Mouse (Mus musculus) monocyte, adult 5-6 weeks (primary cell): Measurements from ENCODE around the gene Olfr801. TPM values are rescaled to one million over a fixed set of nuclear protein-coding genes. Genes with fewer than 3 reads are reported as not detected.

Experiments used
- ATAC-seq: fragments of 153-309, 156-312 bp; replicated peaks from 2 replicates; pipeline ENCODE4 v1.8.0; 2017; ENCODE audit warnings: mild to moderate bottlenecking; ENCODE audit not compliant: low TSS enrichment, insufficient number of reproducible peaks, severe bottlenecking, poor library complexity, low FRiP score
- total RNA-seq: library from RNA; stranded (forward); fragments of 200-1000, 200-491, 200-594 nt; gene quantifications from 3 replicates; pipeline ENCODE4 v1.2.3, GENCODE M21; 2017

Gene Olfr801
- not detected in 3 replicates for total RNA-seq

- ATAC-seq, result no peak
These were observed at the start of gene Olfr801 for GRCm38 (mm10) chr10:129673765-129674164. Olfr801 (minus strand) TSS chr10:129673865.

GRCm38 (mm10) chr10:129702910-129703309, 29.2 kb upstream of the Olfr801 start, which contains the start of gene Olfr804:
Olfr804 (plus strand) TSS chr10:129703210.
- no peak for ATAC-seq

GRCm38 (mm10) chr10:129694186-129694585, 20.5 kb upstream of the Olfr801 start, which contains the start of gene Olfr803:
Olfr803 (minus strand) TSS chr10:129694286.
- ATAC-seq, result no peak

- ATAC-seq, result no peak
These were observed 14.4 kb upstream of the Olfr801 start, which contains the start of gene Olfr802 for GRCm38 (mm10) chr10:129688069-129688468. Olfr802 (minus strand) TSS chr10:129688169.

GRCm38 (mm10) chr10:129657394-129657793, 16.3 kb downstream of the Olfr801 start, which contains the start of gene Olfr800:
Olfr800 (plus strand) TSS chr10:129657694.
- no peak for ATAC-seq

- ATAC-seq, result no peak
These were observed 21.9 kb downstream of the Olfr801 start for GRCm38 (mm10) chr10:129651763-129652162.

- no peak for ATAC-seq
These were observed 36.5 kb downstream of the Olfr801 start, which contains the start of gene Olfr799 for GRCm38 (mm10) chr10:129637184-129637583. Olfr799 (plus strand) TSS chr10:129637484.

- ATAC-seq, result no peak
These were observed 45.8 kb downstream of the Olfr801 start, which contains the start of gene Olfr798 for GRCm38 (mm10) chr10:129627834-129628233. Olfr798 (minus strand) TSS chr10:129627934.

- ATAC-seq, result no peak
These were observed 50.4 kb downstream of the Olfr801 start for GRCm38 (mm10) chr10:129623251-129623650.

- ATAC-seq, result no peak
These were observed 51.9 kb downstream of the Olfr801 start for GRCm38 (mm10) chr10:129621724-129622123.

Other genes starting within 250 kb of the Olfr801 start
- gene Olfr786, start 246.6 kb downstream of the Olfr801 start, total RNA-seq, result not detected in 3 replicates
- gene Olfr787, start 212.0 kb downstream of the Olfr801 start, total RNA-seq, result not detected in 3 replicates
- gene Olfr788, start 202.9 kb downstream of the Olfr801 start, total RNA-seq, result not detected in 3 replicates
- gene Olfr789, start 189.1 kb downstream of the Olfr801 start, total RNA-seq, result not detected in 3 replicates
- gene Olfr790, start 175.4 kb downstream of the Olfr801 start, total RNA-seq, result not detected in 3 replicates
- gene Olfr791, start 152.1 kb downstream of the Olfr801 start, total RNA-seq, result not detected in 3 replicates
- not detected in 3 replicates for gene Olfr792, start 134.7 kb downstream of the Olfr801 start, total RNA-seq
- gene Olfr794, start 106.2 kb downstream of the Olfr801 start, total RNA-seq, result 0.10 TPM in 1 of 3 replicates, not detected in the others
- not detected in 3 replicates for gene Olfr796, start 61.3 kb downstream of the Olfr801 start, total RNA-seq
- not detected in 3 replicates for gene Olfr798, start 45.9 kb downstream of the Olfr801 start, total RNA-seq
- gene Olfr799, start 36.4 kb downstream of the Olfr801 start, total RNA-seq, result 0.43 TPM in 1 of 3 replicates, not detected in the others
- gene Olfr800, start 16.2 kb downstream of the Olfr801 start, total RNA-seq, result not detected in 3 replicates
- gene Olfr802, start 14.3 kb upstream of the Olfr801 start, total RNA-seq, result not detected in 3 replicates
- gene Olfr803, start 20.4 kb upstream of the Olfr801 start, total RNA-seq, result not detected in 3 replicates
- not detected in 3 replicates for gene Olfr804, start 29.3 kb upstream of the Olfr801 start, total RNA-seq
- gene Olfr805, start 55.5 kb upstream of the Olfr801 start, total RNA-seq, result not detected in 3 replicates
- not detected in 3 replicates for gene Olfr806, start 68.1 kb upstream of the Olfr801 start, total RNA-seq
- not detected in 3 replicates for gene Olfr807, start 83.9 kb upstream of the Olfr801 start, total RNA-seq
- not detected in 3 replicates for gene Olfr808, start 91.6 kb upstream of the Olfr801 start, total RNA-seq
- gene Olfr809, start 100.8 kb upstream of the Olfr801 start, total RNA-seq, result not detected in 3 replicates
- not detected in 3 replicates for gene Olfr810, start 121.1 kb upstream of the Olfr801 start, total RNA-seq
- gene Olfr811, start 130.5 kb upstream of the Olfr801 start, total RNA-seq, result not detected in 3 replicates
- gene Olfr812, start 172.2 kb upstream of the Olfr801 start, total RNA-seq, result not detected in 3 replicates
- not detected in 3 replicates for gene Olfr813, start 181.5 kb upstream of the Olfr801 start, total RNA-seq
- gene Olfr814, start 206.0 kb upstream of the Olfr801 start, total RNA-seq, result not detected in 3 replicates
- not detected in 3 replicates for gene Olfr815, start 232.0 kb upstream of the Olfr801 start, total RNA-seq
- gene Olfr816, start 241.7 kb upstream of the Olfr801 start, total RNA-seq, result not detected in 3 replicates